Mouse (Mus musculus) olfactory bulb, adult 2 months (tissue): ENCODE results near the gene Mcrs1. TPM values are rescaled to one million over a fixed set of nuclear protein-coding genes. Genes with fewer than 3 reads are reported as not detected.
"Not testable (repeated sequence)": the region's sequence is repeated elsewhere in the genome, so short reads cannot be mapped to it uniquely, and the experiment has no call there.

Experiments
- H3K27ac ChIP-seq: fragments of 200-500 bp; 2 replicates; pipeline ENCODE4 v1.5.1; 2012; ENCODE audit warnings: low read depth, low read length; ENCODE audit not compliant: insufficient read depth
- H3K4me1 ChIP-seq: fragments of 200-500 bp; 2 replicates; pipeline ENCODE4 v1.6.1; 2012; ENCODE audit warnings: low read length; ENCODE audit not compliant: control insufficient read depth, insufficient read depth
- H3K4me3 ChIP-seq: fragments of 200-500 bp; 2 replicates; pipeline ENCODE4 v1.5.1; 2012; ENCODE audit warnings: mild to moderate bottlenecking, low read depth, low read length, moderate library complexity; ENCODE audit not compliant: insufficient read depth
- CTCF ChIP-seq: fragments of 200-500 bp; IDR thresholded peaks from 2 replicates; pipeline ENCODE4 v1.5.1; 2012; ENCODE audit warnings: low read depth, mild to moderate bottlenecking, low read length, moderate library complexity; ENCODE audit not compliant: insufficient read depth
- POLR2A ChIP-seq: fragments of 200-500 bp; IDR thresholded peaks from 2 replicates; pipeline ENCODE4 v1.6.1; 2012; ENCODE audit warnings: mild to moderate bottlenecking, low read depth, low read length, moderate library complexity; ENCODE audit not compliant: insufficient read depth
- whole genome bisulfite sequencing: fragments of 180-500 bp; shearing (Covaris S2); methylation state at CpG from one replicate; pipeline ENCODE4 v1.1.7; 2018; 5-methylcytosine and 5-hydroxymethylcytosine counted together
- polyA plus RNA-seq: library from polyadenylated mRNA; stranded (reverse); fragments of >200 nt; gene quantifications from 2 replicates; pipeline ENCODE4 v1.2.4, GENCODE M21; 2012; ENCODE audit warnings: low replicate concordance; ENCODE audit not compliant: missing spikeins, insufficient read depth, insufficient read length

Mcrs1 gene
- polyA plus RNA-seq, 1 experiment = not detected

DNA sequence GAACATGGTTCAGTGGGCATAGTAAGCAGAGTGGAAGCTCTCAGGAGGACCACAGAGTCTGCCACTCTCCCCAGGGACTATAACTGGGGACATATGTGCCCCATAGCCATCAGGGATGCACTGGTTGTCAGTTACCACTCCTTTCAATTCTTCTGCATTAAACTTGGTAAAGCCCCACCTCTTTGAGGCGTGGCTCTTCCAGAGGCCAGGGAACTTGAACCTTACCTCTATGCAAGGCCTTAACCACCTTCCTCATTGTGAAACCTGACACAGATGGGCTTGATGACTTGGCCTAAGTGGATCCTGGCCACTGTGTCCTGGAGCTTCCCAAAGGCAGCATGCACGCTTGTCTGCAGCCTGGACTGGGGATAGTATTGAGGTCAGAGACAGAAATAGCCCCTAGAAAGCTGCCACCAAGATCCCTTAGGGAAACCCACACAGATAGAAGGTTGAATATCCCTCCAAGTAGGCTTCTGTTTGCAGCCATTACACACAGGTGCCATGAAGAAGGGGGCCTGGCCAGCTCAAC lies 2.8 kb upstream of the Mcrs1 start:
- H3K27ac ChIP-seq = no peak overlapping the region
- no peak for TF ChIP-seq CTCF
- no peak for TF ChIP-seq POLR2A
- no peak overlapping the region for H3K4me3 ChIP-seq
- H3K4me1 ChIP-seq = peaks cover 15% of the 10 kb centered on the region
- WGBS = 86% methylated on average over 2 of the region's 2 CpGs

DNA sequence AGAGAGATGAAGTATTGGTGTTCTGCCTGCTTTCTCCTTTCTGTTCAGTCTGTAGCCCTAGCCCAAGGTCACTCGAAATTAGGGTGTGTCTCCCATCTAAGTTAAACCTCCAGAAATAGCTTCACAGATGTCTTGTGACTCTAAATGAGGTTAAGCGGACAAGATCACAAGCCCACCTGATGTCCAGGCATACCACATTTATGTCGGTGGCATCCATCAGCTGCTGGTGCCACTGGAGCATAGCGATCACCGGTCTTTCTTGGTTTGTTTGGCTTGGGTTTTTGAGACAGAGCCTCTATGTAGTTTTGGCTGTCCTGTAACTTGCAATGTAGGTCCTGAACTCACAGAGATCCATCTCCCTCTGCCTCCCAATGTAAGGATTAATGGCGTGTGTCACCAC lies 2.0 kb upstream of the Mcrs1 start:
- no peak overlapping the region for H3K4me3 ChIP-seq
- H3K27ac ChIP-seq = no peak overlapping the region
- TF ChIP-seq POLR2A (no peak), CTCF (no peak)
- WGBS = 97% methylated on average over 6 of the region's 6 CpGs
- peaks cover 19% of the 10 kb centered on the region for H3K4me1 ChIP-seq

DNA sequence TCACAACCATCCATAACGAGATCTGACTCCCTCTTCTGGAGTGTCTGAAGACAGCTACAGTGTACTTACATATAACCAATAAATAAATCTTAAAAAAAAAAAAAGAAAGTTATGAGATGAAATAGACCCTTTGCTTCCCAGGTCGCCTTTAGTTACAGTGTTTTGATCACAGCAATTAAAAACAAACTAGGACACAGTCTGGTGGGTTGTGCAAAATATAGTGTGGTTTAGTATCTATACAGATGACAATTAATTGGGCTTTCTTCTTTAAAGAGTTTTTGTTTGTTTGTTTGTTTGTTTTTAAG lies 1.4 kb upstream of the Mcrs1 start:
- not testable (repeated sequence) for H3K27ac ChIP-seq, H3K4me3 ChIP-seq
- peaks cover 26% of the 10 kb centered on the region for H3K4me1 ChIP-seq
- 42% methylated on average over 2 of the region's 2 CpGs for WGBS

DNA sequence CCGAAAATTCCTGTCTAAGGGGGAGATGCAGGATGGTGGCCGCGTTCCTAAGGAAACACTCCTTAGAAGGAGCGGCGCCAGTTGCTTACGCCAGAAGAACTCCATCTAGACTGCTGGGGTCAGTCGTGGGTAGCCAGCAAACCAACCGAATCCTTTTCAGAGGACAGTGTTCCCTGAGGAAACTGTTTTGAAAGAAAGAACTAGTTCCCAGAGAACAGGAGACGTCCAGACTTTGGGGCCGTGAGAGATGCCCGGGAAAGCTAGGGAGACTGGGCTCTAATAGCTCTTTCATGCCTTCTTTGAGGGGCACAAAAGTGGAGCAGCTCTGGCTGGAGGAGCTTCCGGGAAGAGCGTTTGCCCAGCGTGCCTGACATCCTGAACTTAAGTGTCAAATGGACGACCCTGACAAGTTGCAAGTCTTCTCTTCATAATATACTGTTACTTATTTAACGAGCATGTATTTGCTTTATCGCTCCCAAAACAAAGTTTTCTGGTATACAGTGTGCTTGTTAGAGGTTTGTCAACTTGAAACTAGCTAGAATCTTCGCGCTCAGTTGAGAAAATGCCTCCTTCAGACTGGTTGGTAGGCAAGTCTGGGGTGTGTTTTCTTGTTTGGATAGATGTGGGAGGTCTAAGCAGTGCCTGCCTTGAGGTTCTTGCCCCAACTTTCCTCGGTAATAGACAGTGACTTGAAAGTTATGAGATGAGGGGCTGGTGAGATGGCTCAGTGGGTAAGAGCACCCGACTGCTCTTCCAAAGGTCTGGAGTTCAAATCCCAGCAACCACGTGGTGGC lies 817 bp upstream of the Mcrs1 start:
- WGBS = 2% methylated on average over 22 of the region's 22 CpGs
- peak overlapping the region; percentile 73 for H3K4me3 ChIP-seq
- TF ChIP-seq CTCF = no peak
- no peak for TF ChIP-seq POLR2A

DNA sequence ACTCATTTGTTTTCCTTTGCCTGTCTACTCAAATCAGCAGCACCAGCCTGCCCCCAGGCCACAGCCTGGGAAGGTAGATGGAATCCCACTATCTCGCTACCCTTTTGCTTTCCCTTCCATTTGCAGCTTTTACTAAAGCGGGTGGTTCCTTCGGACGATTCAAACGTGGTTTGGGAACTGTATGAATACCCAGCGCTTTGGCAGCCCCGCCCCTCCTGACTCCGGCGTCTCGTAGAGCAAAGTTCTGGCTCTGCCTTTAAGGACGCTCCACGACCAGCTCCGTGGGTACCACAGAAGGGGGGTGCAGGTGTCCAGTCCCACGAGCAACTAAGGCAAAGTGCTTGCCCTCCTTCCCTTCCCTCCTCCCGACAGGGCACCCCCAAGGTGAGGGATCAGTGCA lies 650 bp downstream of the Mcrs1 start:
- peaks cover 40% of the 10 kb centered on the region for H3K4me1 ChIP-seq
- WGBS = 0% methylated on average over 15 of the region's 15 CpGs
- peak overlapping the region; percentile 73 for H3K4me3 ChIP-seq
- peak overlapping the region; percentile 35; the same call in 1 of the 2 replicates for H3K27ac ChIP-seq

More for the DNA sequence above, 817 bp upstream of the Mcrs1 start:
- Histone ChIP-seq H3K4me1 (peaks cover 29% of the 10 kb centered on the region), H3K27ac (peak overlapping the region; percentile 91)

DNA sequence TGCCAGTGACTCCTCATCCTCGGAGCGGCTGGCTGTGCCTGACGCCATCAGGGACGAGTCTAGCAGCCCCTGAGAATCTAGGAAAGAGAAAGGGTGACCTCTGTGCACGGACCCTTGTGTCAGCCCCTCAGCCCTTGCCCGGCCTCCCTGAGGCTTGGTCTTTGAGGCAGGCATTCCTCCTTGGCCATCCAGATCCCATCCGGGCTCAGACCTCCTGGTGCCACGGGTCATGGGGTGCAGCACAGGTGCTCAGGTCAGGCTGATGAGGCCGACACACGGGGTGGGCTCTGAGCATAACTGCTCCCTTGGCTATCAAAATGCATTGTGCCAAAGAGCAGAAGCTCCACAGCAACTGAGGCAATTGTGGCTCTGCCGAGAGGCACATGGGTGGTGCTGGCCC lies 1.8 kb downstream of the Mcrs1 start:
- Histone ChIP-seq H3K27ac (peak overlapping the region; percentile 93), H3K4me3 (no peak overlapping the region), H3K4me1 (peaks cover 40% of the 10 kb centered on the region)
- 89% methylated on average over 11 of the region's 11 CpGs for WGBS
- TF ChIP-seq POLR2A (no peak), CTCF (no peak)

DNA sequence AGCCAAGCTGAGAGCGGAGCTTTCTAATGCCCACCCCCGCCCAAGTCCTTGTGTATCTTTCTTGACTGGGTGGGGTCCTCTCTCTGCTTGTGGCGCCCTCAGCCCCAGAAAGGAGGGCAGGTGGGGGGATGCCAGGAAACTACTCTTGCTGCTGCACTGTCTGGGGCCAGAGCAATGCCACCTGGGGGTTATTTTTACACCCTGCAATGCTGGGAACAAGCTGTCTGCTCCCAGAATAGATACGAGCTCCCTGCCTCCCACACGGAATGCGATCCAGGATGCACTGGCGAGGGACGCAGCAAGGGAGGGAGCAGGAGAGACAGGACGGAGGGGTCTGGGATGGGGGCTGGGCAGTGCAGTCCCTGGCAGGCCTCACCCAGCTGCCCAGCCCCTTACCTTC lies 2.8 kb downstream of the Mcrs1 start:
- WGBS = 30% methylated on average over 9 of the region's 9 CpGs
- H3K27ac ChIP-seq = peak overlapping the region; percentile 93
- H3K4me3 ChIP-seq = 0 out of 2 replicates have a peak overlapping the region, but pooled peaks have one; percentile 11
- H3K4me1 ChIP-seq = peaks cover 40% of the 10 kb centered on the region
- TF ChIP-seq CTCF (no peak), POLR2A (no peak)

DNA sequence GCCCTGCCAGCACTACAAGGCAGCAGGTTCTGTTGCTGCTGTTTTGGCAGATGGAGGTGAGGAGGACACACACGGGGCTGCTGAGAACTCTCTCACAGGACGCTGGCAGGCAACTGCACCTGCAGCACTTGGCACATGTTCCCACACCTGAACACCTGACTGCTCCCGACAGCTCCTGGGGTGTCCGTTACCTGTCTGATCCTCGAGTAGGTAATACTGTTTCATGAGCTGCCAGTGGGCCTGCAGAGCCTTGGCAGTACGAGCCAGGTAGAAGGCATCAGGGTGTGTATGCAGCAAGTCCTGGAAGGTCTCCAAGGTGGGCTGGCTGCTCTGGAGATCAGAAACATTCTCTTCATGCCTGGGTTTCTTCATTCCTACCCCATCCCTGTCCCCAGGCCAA lies 5.0 kb downstream of the Mcrs1 start:
- WGBS = 86% methylated on average over 6 of the region's 6 CpGs
- H3K4me3 ChIP-seq, H3K27ac ChIP-seq: not testable (repeated sequence)
- peaks cover 40% of the 10 kb centered on the region for H3K4me1 ChIP-seq

DNA sequence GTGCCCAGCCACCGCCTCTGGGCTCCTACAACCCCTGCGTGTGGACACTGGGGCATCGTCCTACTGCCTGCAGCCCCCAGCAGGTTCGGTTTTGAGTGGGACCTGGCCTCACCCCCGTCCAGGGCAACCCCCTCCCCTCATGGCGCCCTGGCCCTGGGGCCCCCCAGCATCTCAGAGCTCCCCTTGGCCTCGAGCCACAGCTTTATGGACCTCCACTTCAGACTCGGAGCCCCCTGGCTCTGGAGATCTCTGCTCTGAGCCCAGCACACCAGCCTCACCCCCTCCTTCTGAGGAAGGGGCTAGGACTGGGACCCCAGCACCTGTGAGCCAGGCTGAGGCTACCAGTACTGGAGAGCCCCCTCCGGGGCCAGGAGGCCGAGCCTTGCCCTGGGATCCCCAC lies 9.7 kb downstream of the Mcrs1 start:
- no peak for TF ChIP-seq CTCF
- no peak for TF ChIP-seq POLR2A
- H3K4me1 ChIP-seq = peaks cover 20% of the 10 kb centered on the region
- 88% methylated on average over 10 of the region's 10 CpGs for WGBS
- H3K4me3 ChIP-seq = no peak overlapping the region
- H3K27ac ChIP-seq = no peak overlapping the region

DNA sequence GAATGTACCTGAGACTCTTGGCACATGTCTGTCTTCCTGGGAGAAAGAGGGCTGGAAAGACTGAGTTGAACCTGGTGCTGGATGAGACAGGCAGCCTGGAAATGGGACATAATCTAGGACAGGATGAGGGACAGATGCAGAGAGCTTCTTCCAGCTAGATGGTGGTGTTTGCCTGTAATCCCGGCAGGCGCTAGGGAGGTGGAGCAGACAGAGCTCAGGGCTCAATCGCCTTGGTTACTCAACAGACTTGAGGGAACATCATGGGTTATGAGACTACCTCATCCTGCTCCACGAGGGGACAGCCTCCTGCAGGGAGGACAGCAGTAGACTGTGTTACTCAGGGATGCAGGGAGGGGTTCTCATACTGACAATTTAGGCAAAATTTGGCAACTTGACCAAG lies 10.5 kb downstream of the Mcrs1 start:
- 45% methylated on average over 4 of the region's 4 CpGs for WGBS
- Histone ChIP-seq H3K27ac (no peak overlapping the region), H3K4me3 (no peak overlapping the region), H3K4me1 (peaks cover 15% of the 10 kb centered on the region)
- TF ChIP-seq POLR2A = no peak
- no peak for TF ChIP-seq CTCF
